Mouse (Mus musculus): ENCODE data around the gene Tmem165.

DNA sequence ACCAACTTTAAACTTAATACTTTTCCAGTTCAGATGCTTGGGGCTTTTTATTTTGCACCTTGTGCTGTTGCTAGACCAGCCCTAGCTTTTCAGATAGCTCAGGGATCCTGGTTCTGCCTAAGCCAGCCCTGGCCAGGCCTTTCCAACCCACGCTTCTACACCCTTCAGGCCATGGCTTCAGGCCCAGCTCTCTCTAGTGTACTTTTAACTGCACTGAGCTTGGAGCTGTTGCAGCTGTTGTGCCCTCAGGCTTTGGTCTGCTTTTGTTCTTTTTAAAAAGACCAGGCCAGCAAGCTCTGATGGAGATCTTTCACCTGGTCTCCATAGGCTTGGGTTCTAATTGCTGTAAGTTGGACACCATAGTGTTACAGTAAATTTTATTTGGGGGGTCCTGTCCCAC, 48.0 kb upstream of the Tmem165 start:
- no peak for TF ChIP-seq POLR2A (IDR thresholded peaks at IDR 0.05; ENCODE audit: control insufficient read depth, low read depth, low read length)
- TF ChIP-seq CTCF (IDR thresholded peaks at IDR 0.05; ENCODE audit: control insufficient read depth, insufficient read depth, insufficient replicate concordance, low read depth, low read length), result no peak

Measured in testis, adult 2 months (tissue).